Mouse (Mus musculus): ENCODE measurements at regions not wholly inside any gene's neighbourhood (a gene's known extent, or its start where the extent isn't known, plus 50 kb on each side); places are given as distances from the start of the nearest gene placed in this dataset.

DNA sequence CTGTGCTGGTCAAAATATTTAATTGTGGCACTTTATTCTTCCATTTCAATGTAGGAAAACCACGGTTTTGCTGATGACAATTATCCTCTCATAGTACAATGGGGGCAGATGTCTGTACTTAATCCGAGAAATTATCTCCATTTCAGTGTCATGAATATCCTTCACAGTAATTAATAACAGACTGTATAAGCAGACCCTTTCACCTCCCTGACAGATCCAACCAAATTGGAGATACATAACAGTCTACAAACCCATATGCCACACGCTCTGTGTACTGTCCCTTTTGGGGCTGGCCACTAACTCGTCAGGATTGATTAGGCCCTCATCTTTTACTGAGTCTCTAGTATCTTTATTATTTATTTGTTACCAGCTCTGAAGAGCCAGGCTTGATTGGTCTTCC, 212.6 kb upstream of the Igfbp7 start:
- DNase-seq (ENCODE audit: low read depth, low spot score): no peak

DNA sequence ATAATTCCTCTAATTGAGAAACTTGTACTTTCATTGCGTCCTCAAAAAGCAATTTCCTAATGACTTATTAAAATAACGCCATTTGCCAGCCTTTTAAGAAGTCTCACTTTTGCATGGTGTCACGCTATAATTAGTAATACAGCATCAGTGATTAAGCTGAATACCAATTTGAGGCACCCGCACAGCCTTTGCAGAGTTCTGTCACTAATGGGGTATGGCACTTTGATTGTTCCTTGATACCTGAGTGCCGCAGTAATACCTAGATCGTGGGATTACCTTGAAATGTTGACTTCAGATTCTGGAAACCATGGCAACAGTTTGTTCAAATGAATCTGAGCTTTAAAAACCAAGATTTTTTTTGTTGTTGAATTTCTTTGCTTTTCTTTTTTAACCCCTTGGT, 202.7 kb upstream of the Igfbp7 start:
- no peak for DNase-seq (ENCODE audit: low read depth, low spot score)

DNA sequence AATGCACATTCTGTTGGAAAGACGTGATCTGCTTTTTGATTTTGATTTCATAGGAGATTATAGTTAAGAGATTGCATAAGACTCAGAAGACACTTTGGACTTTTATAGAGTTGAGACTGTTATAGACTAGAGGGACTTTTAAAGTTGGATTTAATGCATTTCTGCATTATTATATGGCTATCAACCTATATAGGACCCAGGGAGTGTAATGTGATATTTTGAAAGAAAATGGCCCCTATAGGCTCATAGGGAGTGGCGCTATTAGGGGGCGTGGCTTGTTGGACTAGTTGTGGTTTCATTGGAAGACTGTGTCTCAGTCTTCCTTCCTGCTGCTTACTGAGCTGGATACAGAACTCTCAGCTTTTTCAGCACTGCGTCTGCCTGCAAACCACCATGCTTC, 186.9 kb upstream of the Igfbp7 start:
- no peak for DNase-seq (ENCODE audit: low read depth, low spot score)

DNA sequence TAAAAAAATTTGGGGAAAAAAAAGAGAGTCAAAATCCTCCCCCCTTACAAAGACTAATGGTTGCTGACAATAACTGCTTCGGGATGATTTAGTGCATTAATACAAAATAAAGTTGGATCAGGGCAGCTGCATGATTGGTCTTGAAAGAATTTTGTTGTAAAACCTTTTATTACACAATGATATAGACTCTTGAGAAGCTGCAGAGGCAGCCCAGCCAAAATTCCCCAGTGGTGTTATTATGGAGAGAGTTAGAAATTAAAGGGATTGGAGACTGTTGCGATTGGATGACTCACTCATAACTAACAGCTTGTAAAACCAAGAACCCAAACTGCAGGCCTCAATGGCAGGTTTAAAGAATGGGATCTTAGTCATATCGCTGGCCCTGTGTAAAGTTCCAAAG, 181.4 kb upstream of the Igfbp7 start:
- DNase-seq (ENCODE audit: low read depth, low spot score): no peak

DNA sequence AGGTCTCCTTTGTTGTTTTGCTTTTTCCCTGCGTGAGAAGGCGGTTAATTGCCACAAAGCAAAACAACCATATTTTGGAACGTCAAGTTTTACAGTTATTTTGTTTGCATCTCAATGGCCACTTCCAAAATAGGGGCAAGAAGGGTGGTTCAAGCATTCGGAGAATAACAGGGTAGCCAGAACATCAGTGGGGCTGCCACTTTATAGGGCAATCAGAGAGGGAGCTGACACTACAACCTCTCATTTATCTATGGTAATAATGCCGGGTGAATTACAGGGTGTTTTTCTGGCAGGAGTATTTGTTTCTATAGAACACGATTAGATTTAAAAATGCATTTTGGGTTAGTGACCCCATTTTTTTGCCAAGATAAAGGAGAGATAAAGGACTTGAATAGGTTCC, 173.9 kb upstream of the Igfbp7 start:
- no peak for DNase-seq (ENCODE audit: low read depth, low spot score)

DNA sequence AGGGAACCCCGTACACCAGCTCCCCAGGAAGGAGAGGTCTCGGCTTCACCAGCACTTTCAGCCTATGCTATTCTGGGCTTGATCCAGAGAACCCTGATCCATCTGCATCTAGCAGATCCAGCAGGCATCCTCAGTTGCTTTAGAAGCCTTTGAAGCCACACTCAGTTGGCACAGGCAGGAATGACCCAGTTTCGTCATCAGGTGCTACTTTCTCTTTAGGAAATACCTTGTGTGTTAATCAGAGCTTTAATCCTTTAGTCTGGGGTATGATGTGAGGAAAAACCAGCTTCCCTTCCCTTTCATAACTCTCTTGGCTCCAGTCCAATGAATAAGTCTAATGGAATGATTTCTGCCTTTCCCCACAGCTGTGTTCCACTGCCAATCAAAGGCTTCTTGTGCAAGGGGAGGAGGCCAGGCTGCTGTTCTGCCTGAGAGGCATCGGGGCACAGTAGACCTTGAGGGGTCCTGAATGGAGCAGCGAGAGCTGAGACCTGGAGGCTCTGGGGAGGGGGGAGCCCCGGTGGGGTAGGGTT, 173.3 kb upstream of the Igfbp7 start:
- DNase-seq (ENCODE audit: low read depth, low spot score): peak; percentile 85

DNA sequence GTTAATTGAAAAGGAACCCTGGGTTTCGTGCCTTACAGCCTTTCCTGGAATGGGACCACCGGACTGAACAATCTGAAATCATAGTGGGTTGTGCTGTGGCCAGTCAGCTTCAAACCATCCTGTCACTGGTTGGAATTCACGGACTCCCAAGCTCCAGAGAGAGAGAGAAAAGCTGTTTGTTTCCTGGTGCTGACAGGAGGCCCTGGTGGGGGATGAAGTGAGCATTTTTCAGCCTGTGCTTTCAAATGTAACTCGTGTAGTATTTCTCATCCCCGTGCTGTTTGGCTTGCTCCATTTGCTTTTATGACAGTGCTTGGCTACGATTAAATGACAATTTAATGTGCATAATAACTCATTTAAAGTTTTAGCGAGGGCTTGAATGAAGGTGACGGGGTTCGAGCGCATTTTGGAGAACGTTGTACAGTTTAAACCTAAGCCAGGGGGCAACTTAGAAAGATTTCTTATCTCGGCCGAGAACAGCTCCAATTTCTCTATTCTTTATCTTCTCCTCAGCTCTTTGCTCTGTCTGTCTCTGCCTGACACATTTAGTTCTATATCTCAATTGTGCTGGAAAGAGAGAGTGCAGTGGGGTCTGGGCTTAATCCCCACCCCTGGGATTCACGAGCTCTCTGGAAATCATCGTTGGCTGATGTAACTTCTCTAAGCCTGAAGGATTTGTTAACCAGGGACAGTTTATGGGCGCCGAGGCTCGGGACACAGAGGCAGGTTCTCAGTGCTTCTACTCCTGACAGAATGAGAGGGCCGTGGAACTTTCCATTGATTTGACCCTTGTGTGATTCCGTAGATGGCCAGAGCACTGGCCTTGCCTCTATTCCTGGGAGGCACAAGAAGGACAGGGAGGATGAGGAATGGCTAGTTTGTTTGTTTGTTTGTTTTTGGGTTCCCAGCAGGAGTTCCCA, 172.2 kb upstream of the Igfbp7 start:
- DNase-seq (ENCODE audit: low read depth, low spot score): no peak

DNA sequence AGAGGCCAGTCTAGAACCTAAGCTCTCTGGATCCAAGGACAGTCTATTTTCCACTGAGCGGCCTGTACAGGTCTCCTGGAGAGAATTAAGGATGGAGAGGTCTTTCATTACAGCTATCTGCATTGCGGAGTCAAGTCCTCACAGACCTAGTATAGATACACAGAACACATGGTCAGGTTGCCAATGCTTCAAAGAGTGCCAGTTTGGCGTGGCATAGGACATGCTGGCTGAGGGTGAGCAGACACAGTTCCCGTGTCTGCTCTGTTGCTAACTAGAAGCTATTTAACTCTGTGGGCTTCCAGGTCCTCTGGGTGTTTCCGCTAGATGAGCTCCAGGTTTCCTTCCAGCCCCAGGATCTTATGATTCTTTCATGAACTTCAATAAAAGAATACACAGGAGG, 169.0 kb upstream of the Igfbp7 start:
- DNase-seq (ENCODE audit: low read depth, low spot score): no peak

DNA sequence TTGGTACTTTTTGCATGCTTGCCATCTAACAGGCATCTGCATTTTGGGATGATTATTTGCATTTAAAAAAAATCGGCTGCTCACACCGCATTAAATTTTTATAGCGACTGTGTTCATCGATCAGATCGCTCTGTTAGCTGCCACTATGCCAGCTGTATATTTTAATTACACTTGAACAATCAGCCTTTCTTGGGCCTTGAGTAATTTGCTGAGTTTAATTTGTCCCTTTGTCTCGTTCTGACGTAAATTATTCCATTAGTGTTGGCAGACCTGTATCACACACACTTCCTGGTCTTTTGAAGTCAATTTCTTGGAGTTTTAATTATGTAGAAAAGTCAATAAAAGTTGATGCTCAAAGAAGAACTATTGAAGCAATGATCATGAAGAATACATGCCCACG, 167.9 kb upstream of the Igfbp7 start:
- no peak for DNase-seq (ENCODE audit: low read depth, low spot score)

DNA sequence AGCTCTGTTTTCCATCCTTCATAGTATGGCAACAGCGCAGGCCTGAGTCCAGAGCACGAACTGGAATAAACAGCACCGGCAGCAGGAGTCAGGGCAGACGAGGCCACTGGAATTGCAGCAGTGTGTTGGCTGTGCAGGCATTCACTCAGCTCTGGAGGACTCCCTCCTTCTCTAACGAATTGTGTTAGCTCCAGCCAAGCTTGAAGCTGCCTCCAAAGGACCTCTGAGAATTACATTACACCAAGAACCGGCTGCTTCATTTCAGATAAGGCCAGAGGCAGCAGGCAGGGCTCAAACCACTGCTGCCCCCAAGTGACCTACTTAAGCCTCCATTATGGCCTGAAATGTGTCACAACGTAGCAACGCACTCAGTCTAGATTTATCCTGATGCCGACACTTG, 162.5 kb upstream of the Igfbp7 start:
- DNase-seq (ENCODE audit: low read depth, low spot score): no peak

DNA sequence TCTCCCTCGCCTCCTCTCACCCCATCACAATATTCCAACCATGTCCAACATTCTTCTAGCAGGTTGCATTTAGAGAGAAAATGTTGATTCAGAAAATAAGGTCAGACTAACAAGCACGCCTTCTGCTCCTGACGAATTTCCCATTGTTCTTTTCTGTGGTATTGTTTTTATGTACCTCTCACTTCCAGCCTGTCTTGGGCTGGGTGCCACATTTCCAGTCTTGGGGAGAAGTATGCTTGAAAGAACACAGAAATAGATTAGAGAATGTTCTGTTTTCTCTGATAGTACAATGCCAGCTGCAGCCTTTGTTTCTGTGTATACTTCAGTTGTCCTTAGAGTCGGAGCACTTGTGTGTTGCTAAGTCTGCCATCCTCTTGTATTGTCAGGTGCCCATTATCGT, 160.3 kb upstream of the Igfbp7 start:
- DNase-seq (ENCODE audit: low read depth, low spot score): no peak

DNA sequence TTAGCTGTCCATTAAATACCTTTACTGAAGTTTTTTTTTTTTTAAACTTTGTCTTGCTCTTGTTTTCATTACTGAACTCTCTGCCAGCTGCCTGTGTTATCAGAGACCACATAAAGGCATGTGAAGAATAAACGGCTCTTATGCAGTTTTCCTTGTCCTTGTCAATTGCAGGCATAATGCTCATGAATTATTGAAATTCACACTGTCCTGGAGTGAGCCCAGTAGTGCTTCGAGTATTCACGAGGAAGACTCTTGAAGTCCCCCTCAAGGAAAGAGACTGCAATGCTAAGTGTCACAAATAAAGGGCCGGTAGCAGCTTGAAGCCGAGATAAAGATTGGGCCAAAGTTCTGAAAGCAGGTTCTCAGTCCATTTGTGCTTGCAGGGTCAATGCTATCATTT, 144.7 kb upstream of the Igfbp7 start:
- DNase-seq (ENCODE audit: low read depth, low spot score): no peak

DNA sequence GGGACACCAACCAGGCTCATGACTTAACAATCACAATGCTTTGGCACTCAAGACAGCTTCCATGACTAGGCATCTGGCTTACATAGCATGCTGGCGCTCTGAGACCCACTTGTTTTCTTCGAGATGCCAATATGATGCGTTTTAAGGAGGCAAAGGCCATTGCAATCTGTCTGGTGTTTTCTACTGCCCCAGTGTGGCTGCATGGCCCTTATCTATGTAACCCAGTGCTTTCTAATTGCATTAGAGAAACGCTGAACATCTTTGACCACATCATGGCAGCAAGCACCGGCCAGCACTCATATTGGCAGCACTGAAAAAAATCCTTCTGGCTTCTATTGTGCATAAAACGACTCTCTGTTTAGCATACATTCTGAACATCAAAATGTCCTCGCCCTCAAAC, 144.2 kb upstream of the Igfbp7 start:
- DNase-seq (ENCODE audit: low read depth, low spot score): no peak

DNA sequence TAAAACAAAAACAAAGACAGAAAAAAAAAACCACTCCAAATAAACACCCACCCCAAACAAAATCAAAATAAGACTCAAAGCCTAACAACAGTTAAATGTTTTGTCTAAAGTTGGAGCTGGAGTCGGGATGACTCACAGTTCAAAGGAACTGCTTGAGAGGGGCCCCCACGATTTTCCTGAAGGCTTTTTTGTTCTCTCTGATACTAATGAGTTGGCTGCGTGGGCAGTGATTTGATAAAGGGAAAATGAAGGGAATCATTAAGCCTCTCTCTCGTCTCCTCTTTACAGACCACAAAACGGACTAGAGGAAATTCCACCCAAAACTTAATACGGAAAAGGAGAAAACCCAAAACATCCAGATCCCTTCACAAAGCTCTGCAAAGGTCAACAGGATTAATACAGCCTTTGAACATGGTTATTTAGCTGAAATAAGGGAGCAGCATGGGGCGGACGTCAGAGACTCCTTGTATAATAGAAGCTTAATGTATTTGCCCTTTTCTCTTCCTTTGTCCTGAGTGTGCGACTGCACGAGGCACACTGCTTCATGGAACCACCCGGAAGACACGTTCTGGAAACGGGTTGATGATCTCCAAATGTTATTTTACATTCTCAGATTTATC, 138.3 kb upstream of the Igfbp7 start:
- no peak for DNase-seq (ENCODE audit: low read depth, low spot score)

DNA sequence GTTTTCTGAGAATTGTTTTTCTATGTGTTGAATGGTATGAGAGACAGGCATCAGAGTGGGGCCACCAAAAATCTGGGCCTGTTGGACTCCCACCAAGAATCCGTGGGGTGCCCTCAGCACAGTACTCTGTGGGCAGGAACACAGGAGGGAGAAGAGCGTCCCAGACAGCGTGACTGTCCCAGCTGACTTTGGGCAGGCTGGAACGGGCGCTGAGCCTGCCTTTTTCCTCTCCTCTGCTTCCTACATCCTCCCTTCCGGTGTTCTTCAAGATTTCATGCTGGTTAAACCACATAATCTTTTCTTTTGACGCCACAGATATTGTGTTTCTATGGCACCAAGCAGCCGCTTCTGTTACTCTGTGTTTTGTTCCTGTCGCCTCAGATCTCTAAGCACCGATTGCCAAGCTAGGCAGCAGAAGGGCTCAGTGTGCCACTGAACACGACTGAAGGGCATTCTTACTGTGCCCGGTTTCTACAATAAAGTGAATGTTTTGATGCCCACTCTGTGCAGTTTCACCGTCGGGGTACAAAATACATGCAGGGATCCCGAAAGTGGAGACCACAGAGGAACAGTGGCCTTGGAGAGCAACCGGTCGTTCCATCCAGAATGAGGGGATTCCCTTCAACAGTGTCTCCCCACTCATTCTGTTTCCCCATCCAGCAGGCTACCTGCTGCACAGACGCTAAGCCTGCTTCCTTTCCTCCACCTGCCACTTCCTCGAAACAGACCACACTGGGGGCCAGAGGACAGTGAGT, 124.6 kb upstream of the Igfbp7 start:
- no peak for DNase-seq (ENCODE audit: low read depth, low spot score)

DNA sequence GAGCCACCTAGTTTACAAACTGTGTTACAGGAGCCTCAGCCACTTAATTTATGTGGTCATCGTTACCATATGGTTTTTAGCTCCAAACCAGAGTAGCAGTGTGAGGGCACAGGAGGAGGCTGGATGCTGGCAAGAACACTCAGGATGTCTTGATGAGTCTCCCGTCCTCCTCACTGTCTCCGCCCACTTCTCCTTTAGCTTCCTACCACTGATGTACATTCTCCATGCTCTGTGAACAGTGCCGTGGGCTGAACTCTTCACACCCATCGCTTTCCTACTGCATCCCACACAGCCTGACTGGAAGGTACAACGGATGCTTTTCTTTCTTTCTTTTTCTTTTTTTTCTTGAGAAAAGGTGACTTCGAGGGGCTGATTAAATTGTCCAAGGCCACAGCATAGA, 122.5 kb upstream of the Igfbp7 start:
- peak; percentile 12 for DNase-seq (ENCODE audit: low read depth, low spot score)

DNA sequence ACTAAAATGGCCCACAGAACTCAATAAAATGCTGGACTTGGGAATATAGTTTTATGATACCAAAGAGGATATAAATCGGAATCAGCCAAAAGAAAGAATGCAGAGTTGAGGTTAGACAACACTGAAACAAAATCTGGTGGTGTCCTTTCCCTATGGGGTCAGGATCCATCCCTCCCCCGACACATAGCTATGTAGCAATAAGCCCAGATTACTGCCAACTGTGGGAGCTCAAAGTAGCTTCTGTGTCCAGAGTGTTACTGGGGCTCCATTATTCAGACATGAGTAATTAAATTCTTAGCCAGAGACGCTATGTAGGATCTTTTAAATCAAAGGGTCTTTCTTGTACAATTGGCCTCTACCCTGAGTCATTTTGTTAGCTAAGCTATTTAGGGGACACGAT, 109.4 kb upstream of the Igfbp7 start:
- no peak for DNase-seq (ENCODE audit: low read depth, low spot score)

DNA sequence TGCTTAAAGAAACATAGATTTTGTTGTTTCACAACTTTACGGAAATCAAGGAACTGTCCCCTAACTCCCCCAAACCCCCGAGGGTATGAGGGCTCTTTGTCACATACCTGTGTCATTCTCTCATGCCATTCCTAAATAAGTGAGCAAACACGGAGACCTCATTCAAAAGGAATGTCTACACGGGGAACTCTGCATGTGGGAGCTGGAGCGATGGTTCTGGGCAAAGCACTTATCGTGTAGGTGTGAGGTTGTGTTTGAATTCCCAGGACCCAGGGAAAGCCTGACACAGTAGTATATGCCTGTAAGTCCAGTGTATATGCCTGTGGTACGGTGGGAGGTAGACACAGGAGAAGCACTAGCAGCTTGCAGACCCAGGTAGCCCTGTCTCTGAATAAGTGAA, 107.6 kb upstream of the Igfbp7 start:
- no peak for DNase-seq (ENCODE audit: low read depth, low spot score)

DNA sequence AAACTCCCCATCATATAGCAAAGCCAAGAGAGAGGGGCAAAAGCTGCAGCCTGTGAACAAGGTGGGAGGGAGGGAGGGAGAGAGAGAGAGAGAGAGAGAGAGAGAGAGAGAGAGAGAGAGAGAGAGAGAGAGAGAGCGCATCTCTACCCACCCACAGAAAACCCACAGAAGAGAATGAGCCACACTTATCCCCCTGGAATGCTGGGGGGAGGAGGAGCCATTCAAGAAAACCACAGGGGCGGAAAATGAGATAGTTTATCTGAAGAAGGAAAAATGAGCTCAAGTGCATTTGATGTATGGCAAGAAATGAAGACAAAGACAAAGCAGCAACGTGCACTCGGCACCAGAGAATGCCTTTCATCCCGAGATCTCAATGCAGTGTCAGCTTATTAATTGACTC, 94.8 kb upstream of the Igfbp7 start:
- no peak for DNase-seq (ENCODE audit: low read depth, low spot score)

DNA sequence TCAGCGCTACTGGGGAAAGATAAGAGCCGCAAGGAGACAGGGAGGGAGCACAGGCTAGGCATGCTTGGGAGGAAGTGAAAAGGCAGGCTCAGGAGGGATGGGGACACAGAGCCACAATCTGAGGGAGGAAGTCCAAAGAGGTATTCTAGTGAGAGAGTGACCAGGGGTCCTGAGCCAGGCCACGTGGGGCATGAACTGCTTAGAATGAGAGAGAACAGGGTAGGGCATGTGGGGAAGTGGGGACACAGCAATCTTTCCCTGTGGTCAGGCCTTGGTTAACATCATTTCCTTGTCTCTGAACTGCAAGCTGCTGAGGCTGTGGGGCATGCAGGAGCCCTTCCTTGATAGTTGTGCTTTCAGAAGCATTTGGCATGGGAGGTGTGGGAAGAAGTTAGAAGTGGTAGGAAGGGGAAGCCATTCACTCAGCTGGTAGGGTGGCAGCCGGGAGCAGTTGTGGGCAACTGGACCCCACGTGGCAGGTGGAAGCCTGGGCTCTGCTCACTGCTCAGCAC, 92.2 kb upstream of the Igfbp7 start:
- no peak for DNase-seq (ENCODE audit: low read depth, low spot score)

DNA sequence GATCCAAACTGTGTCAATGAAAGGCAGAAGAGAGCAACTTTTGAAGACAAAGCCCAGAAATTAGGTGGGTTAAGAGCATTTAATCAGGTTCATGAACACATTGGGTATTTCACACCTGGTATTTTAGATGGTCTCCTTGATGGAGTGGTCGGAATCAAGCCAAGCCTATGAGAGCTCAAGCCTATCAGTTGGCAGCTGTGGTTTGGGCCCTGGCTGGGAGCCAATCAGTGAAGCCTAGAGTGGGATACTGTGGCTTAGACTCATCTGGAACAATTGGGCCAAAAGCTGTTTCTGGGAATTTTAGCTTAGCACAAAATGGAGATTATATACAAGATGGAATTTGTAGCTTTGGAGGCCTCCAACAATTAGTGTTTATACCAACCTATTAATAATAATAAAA, 86.8 kb upstream of the Igfbp7 start:
- no peak for DNase-seq (ENCODE audit: low read depth, low spot score)

DNA sequence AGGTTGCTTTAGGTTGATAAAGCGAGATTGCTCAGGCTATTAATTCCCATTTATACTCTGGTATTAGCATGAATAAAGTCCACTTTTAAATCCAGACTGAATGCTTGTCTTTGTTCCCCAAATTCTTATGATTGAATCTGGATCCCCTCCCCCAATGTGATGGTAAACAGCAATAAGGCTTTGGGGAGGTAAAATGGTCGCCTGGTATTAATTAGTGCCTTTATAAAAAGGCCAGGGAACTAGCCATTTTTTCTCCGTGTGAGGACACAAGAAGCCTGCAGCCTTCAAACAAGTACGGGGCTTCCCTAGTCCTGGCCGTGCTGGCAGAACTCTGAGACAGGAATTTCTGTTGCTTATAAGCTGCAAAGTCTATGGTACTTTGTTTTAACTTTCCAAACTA, 81.1 kb upstream of the Igfbp7 start:
- no peak for DNase-seq (ENCODE audit: low read depth, low spot score)

Measured in 3T3-L1 (cell line).